Mouse (Mus musculus) kidney, embryonic 14.5 days (tissue): ENCODE data around the gene Nanos2. TPM values are rescaled to one million over a fixed set of nuclear protein-coding genes. Genes with fewer than 3 reads are reported as not detected.

ENCODE experiments used
- ATAC-seq: fragments of 200-750 bp; cut with Nextera tagmentation; 2 replicates; pipeline ENCODE4 v1.8.0; 2017; ENCODE audit warnings: moderate number of reproducible peaks, mild to moderate bottlenecking, moderate TSS enrichment, moderate library complexity; ENCODE audit not compliant: low FRiP score, low TSS enrichment
- H3K27ac ChIP-seq: fragments of 300-500 bp; sonication (generic); 2 replicates; pipeline ENCODE4 v1.5.1; 2014; ENCODE audit warnings: low read depth, mild to moderate bottlenecking, low read length, moderate library complexity, mixed read lengths
- H3K27me3 ChIP-seq: fragments of 300-500 bp; sonication (generic); 2 replicates; pipeline ENCODE4 v1.6.1; 2014; ENCODE audit warnings: mild to moderate bottlenecking, low read length; ENCODE audit not compliant: control insufficient read depth, insufficient read depth
- H3K36me3 ChIP-seq: fragments of 300-500 bp; sonication (generic); 2 replicates; pipeline ENCODE4 v1.6.1; 2014; ENCODE audit warnings: low read length, mixed read lengths; ENCODE audit not compliant: control insufficient read depth, insufficient read depth
- H3K4me1 ChIP-seq: fragments of 300-500 bp; sonication (generic); 2 replicates; pipeline ENCODE4 v1.6.1; 2014; ENCODE audit warnings: low read length, mixed read lengths; ENCODE audit not compliant: control insufficient read depth, insufficient read depth
- H3K4me2 ChIP-seq: fragments of 300-500 bp; sonication (generic); replicated peaks from 2 replicates; pipeline ENCODE4 v1.6.1; 2014; ENCODE audit warnings: low read depth, mild to moderate bottlenecking, low read length
- H3K4me3 ChIP-seq: fragments of 300-500 bp; sonication (generic); 2 replicates; pipeline ENCODE4 v1.5.1; 2014; ENCODE audit warnings: mild to moderate bottlenecking, low read length
- H3K9ac ChIP-seq: fragments of 300-500 bp; sonication (generic); 2 replicates; pipeline ENCODE4 v1.6.1; 2014; ENCODE audit warnings: low read depth, mild to moderate bottlenecking, low read length, moderate library complexity
- H3K9me3 ChIP-seq: fragments of 300-500 bp; sonication (generic); 2 replicates; pipeline ENCODE4 v1.6.1; 2016; ENCODE audit warnings: low read length; ENCODE audit not compliant: control insufficient read depth
- WGBS: fragments of 180-500 bp; shearing (Covaris S2); extraction: QIAGEN DNeasy Blood & Tissue Kit; methylation state at CpG from one replicate; pipeline ENCODE4 v1.1.7; 2014; 5-methylcytosine and 5-hydroxymethylcytosine counted together
- polyA plus RNA-seq: library from polyadenylated mRNA; unstranded; fragments of >200 nt; fragmentation: Nextera tagmentation; extraction: Ambion mirVana; gene quantifications from 2 replicates; pipeline ENCODE4 v1.2.1, GENCODE M21; 2014

Nanos2 gene
- polyA plus RNA-seq, 1 experiment from 2014 or later, result not detected

DNA sequence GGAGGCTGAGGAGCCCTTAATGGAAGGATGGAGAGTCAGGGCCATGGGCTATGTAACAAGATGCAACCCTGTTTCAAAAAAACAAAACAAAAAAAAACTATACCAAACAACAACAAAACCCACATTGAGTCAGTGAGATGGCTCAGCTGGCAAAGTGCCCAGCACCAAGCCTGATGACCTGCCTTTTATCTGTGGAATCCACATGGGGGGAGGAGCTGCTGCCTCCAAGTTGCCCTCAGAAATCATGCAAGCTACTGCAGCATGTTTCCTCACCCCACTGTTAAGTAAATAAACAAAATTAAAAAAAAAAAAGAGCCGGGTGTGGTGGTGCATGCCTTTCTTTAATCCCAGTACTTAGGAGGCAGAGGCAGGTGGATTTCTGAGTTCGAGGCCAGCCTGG, 697 bp upstream of the Nanos2 start:
- H3K4me2 ChIP-seq, result no peak overlapping the region
- no peak overlapping the region for H3K27ac ChIP-seq
- no peaks in the 10 kb centered on the region for H3K9me3 ChIP-seq
- ATAC-seq, result no peak
- peaks cover under 1% of the 10 kb centered on the region; the same call in 1 of the 2 replicates for H3K27me3 ChIP-seq
- no peak overlapping the region for H3K9ac ChIP-seq
- WGBS, result 62% methylated on average over 2 of the region's 2 CpGs
- H3K36me3 ChIP-seq, result no peaks in the 10 kb centered on the region
- peaks cover 2% of the 10 kb centered on the region; the same call in 1 of the 2 replicates for H3K4me1 ChIP-seq
- no peak overlapping the region for H3K4me3 ChIP-seq

DNA sequence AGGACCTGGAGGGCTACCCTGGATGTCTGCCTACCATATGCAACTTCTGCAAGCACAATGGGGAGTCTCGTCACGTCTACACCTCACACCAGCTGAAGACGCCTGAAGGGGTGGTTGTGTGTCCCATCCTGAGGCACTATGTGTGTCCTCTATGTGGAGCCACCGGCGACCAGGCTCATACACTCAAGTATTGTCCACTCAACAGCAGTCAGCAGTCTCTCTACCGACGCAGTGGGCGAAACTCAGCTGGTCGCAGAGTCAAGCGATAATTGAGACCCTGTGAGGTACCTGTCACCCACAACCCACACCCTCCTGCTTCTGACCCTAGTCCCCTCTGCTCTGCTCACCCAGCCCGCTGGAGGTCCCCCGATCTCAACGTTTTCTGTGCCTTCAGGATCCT, 547 bp downstream of the Nanos2 start:
- no peak for ATAC-seq
- Histone ChIP-seq H3K4me3 (no peak overlapping the region), H3K36me3 (no peaks in the 10 kb centered on the region), H3K9ac (no peak overlapping the region), H3K9me3 (no peaks in the 10 kb centered on the region), H3K4me1 (peaks cover 6% of the 10 kb centered on the region; the same call in 1 of the 2 replicates), H3K27ac (no peak overlapping the region), H3K4me2 (no peak overlapping the region), H3K27me3 (peaks cover 8% of the 10 kb centered on the region)
- WGBS, result 77% methylated on average over 13 of the region's 13 CpGs

DNA sequence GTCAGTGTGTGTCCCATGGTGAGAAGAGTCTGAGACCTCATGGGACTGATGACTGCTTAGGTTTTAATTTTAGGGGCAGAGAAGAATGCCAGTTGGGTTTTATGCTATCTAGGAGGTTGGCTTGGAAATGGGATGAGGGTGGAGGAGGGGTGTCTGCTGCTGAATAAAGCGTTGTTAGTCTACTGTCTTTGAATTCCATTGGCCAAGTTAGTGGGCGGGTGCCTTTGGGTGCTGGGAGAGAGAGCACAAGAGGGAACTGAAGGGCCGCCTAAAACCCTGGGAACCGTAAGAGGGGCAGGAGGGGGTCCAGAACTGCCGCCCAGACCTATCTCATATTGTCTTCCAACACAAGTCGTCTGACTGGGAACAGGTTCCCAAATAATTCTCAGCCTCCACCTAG, 1.6 kb downstream of the Nanos2 start:
- Histone ChIP-seq H3K27ac (no peak overlapping the region), H3K4me3 (no peak overlapping the region), H3K9me3 (no peaks in the 10 kb centered on the region), H3K27me3 (peaks cover 8% of the 10 kb centered on the region), H3K36me3 (0 out of 2 replicates have a peak, but pooled peaks cover 3% of the 10 kb centered on the region), H3K4me1 (peaks cover 6% of the 10 kb centered on the region; the same call in 1 of the 2 replicates), H3K4me2 (no peak overlapping the region), H3K9ac (no peak overlapping the region)
- WGBS, result 71% methylated on average over 6 of the region's 6 CpGs
- no peak for ATAC-seq

DNA sequence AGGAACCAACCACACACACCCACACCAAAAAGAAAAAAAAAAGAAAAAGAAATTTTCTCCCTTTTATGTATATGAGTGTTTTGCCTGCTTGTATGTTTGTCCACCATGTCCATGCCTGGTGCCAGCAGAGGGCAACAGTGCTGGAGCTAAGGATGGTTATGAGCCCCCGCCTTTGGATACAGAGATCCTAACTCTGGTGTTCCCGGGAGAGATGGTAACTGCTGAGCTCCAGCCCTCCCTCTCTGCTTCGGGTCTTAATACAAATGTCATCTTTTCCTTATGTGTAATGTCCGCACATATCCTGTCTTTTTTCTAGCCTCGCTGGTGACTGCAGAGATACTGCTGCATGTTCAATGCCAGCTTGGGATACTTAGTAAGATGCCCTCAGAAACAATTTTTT, 2.8 kb downstream of the Nanos2 start:
- Histone ChIP-seq H3K4me2 (peak overlapping the region; percentile 84), H3K27me3 (peaks cover 8% of the 10 kb centered on the region), H3K9ac (no peak overlapping the region), H3K4me1 (peaks cover 6% of the 10 kb centered on the region; the same call in 1 of the 2 replicates), H3K27ac (peak overlapping the region; percentile 69; the same call in 1 of the 2 replicates), H3K4me3 (peak overlapping the region; percentile 52), H3K9me3 (no peaks in the 10 kb centered on the region), H3K36me3 (0 out of 2 replicates have a peak, but pooled peaks cover 4% of the 10 kb centered on the region)
- 13% methylated on average over 5 of the region's 5 CpGs for WGBS
- no peak for ATAC-seq

DNA sequence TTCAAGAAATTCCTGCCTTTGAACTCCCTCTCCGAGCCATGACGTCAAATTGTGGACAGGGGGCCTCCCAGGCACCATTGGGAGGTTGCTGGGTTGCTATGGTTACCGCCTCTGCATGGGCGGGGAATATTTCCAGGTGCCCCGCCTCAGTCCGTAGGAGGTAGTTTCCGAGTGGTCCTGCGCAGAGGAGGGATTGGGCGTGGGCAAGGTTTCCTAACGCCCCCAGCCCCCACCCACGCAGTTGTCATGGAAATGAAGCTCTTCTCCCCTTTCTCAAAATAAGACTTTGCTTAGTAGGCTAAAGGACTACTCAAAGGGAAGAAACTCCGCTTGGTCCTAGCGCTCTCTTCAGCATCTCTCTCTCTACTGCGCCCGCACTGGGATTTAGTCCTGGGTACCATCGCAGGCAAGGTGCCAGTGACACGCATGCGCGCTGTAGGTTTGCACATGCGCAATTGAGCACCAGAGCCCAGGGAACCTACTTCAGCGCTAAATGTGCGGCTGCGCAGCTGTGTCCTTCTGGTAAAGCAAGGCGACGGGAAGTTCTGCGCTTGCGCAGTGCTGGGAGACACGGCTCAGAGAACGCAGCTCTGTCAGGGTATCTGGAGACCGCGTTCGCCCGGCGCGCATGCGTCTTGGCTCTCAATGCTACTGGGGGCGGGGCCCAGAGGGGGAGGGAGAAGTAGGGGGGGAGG, 3.5 kb downstream of the Nanos2 start, which contains the start of gene Mypop:
Mypop (plus strand) TSS at position 645 of the 695 bp plus-strand sequence.
- peak; percentile 95 for ATAC-seq
- Histone ChIP-seq H3K27me3 (peaks cover 8% of the 10 kb centered on the region), H3K9ac (peak within 1 kb of the TSS; percentile 58), H3K9me3 (no peaks in the 10 kb centered on the region), H3K4me3 (peak within 1 kb of the TSS; percentile 52), H3K27ac (peak within 1 kb of the TSS; percentile 69), H3K36me3 (0 out of 2 replicates have a peak, but pooled peaks cover 4% of the 10 kb centered on the region), H3K4me2 (peak within 1 kb of the TSS; percentile 84), H3K4me1 (peaks cover 9% of the 10 kb centered on the region; the same call in 1 of the 2 replicates)
- under 1% methylated on average over 36 of the region's 37 CpGs for WGBS

DNA sequence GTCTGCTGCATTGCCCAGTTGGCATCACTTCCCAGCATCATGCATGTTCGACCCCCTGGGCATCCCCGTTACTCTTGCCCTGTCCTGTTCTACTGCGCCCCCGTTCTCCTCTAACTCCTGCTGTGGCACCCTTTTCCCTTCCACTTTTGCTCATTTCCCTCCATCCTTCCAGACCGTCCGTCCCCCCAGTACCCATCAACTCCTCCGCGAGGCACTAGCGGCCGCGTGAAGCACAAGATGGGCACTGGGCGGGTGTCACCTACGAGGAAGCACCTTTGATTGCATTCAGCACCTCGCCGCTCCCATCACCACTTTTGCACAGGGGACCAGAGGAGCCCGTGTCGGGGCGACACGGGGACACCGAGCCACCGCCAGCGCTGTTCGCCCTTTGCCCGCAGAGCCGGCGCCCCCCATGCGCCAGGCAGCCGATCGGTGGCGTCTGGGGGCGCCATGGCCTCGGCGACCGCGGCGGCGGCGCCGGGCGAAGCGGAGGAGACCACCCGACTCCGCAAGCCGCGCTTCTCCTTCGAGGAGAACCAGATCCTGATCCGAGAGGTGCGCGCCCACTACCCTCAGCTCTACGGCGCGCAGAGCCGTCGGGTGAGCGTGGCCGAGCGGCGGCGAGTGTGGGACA, 4.6 kb downstream of the Nanos2 start:
- Histone ChIP-seq H3K9ac (peak overlapping the region; percentile 58), H3K4me3 (peak overlapping the region; percentile 52), H3K4me2 (peak overlapping the region; percentile 84), H3K9me3 (no peaks in the 10 kb centered on the region), H3K27ac (no peak overlapping the region), H3K4me1 (peaks cover 9% of the 10 kb centered on the region; the same call in 1 of the 2 replicates), H3K27me3 (peaks cover 8% of the 10 kb centered on the region), H3K36me3 (0 out of 2 replicates have a peak, but pooled peaks cover 4% of the 10 kb centered on the region)
- 1% methylated on average over 58 of the region's 59 CpGs for WGBS
- ATAC-seq, result peak; percentile 1; the same call in 1 of the 2 replicates

DNA sequence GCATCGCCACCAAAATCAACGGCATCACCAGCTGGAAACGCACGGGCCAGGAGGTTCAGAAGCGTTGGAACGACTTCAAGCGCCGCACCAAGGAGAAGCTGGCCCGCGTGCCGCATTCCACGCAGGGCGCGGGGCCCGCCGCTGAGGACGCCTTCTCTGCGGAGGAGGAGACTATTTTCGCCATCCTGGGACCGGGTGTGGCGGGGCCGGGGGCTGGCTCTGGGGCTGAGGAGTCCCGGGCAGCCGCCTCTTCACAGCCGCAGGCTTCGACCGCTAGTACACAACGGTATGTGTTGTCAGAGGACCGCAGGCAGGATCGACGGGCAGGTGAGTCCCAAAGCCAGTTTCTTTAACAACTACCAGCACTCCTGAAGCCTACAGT, 5.1 kb downstream of the Nanos2 start:
- peak overlapping the region; percentile 52 for H3K4me3 ChIP-seq
- H3K27ac ChIP-seq, result no peak overlapping the region
- no peak for ATAC-seq
- H3K9ac ChIP-seq, result peak overlapping the region; percentile 58
- H3K27me3 ChIP-seq, result peaks cover 8% of the 10 kb centered on the region
- H3K9me3 ChIP-seq, result no peaks in the 10 kb centered on the region
- H3K4me2 ChIP-seq, result peak overlapping the region; percentile 84
- 3% methylated on average over 31 of the region's 31 CpGs for WGBS
- peaks cover 9% of the 10 kb centered on the region; the same call in 1 of the 2 replicates for H3K4me1 ChIP-seq
- 0 out of 2 replicates have a peak, but pooled peaks cover 4% of the 10 kb centered on the region for H3K36me3 ChIP-seq

DNA sequence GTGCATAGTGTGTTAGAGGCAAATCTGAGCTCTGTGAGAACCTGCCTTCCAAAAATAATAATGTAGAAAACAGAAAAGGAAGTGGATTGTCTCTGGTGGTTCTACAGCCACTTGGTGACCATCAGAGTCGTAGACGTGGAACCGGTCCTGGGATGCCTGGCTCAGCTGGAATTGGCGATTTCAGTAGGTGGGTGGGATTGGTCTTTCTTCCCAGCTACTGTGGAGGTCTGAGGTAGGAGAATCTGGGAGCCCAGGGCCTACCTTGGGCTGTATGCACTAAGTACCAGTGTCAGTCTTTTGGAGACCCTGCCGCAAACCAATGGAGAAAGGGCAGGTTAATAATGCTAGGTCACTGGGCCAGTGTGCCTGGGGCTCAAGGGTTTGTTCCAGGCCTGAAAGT, 5.8 kb downstream of the Nanos2 start:
- Histone ChIP-seq H3K4me1 (peaks cover 9% of the 10 kb centered on the region; the same call in 1 of the 2 replicates), H3K9me3 (no peaks in the 10 kb centered on the region), H3K27me3 (peaks cover 8% of the 10 kb centered on the region), H3K4me2 (no peak overlapping the region), H3K36me3 (0 out of 2 replicates have a peak, but pooled peaks cover 4% of the 10 kb centered on the region), H3K4me3 (peak overlapping the region; percentile 52; the same call in 1 of the 2 replicates), H3K27ac (no peak overlapping the region), H3K9ac (no peak overlapping the region)
- WGBS, result 82% methylated on average over 5 of the region's 5 CpGs
- no peak for ATAC-seq

DNA sequence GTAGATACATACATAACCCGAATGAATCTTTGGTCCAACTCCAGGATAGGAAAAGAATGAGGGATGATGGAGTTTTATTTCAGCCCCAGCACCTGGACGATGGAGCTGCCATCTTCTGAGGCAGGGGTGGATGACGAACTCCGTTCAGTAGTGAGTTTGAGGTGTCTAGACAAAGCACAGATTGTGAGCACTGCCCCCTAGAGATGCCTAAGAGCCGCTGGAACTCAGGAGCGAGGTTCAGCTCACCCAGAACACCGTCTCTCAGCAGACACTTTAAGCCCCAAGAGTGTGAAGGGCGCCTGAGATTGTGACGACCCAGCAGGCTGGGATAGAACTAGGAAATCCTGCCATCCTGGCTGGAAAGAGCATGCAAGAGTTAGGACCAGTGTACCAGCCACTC, 11.6 kb downstream of the Nanos2 start:
- H3K27me3 ChIP-seq, result no peaks in the 10 kb centered on the region
- WGBS, result 45% methylated on average over 9 of the region's 9 CpGs
- H3K4me2 ChIP-seq, result no peak overlapping the region

More for the DNA sequence above, 11.6 kb downstream of the Nanos2 start:
- no peaks in the 10 kb centered on the region for H3K36me3 ChIP-seq
- no peak for ATAC-seq
- H3K9ac ChIP-seq, result no peak overlapping the region
- peaks cover 11% of the 10 kb centered on the region for H3K4me1 ChIP-seq
- no peak overlapping the region for H3K4me3 ChIP-seq
- H3K9me3 ChIP-seq, result no peaks in the 10 kb centered on the region
- H3K27ac ChIP-seq, result no peak overlapping the region
